Mouse (Mus musculus) spleen, postnatal 14 days (tissue): ENCODE measurements around the gene Kcnh5.

Source experiments
- DNase-seq, 2 experiments: peaks; one replicate each; pipeline ENCODE4 v3.0.0; 2021 to 2022; ENCODE audit warnings: low spot score in 2 of 2

The Kcnh5 gene

DNA sequence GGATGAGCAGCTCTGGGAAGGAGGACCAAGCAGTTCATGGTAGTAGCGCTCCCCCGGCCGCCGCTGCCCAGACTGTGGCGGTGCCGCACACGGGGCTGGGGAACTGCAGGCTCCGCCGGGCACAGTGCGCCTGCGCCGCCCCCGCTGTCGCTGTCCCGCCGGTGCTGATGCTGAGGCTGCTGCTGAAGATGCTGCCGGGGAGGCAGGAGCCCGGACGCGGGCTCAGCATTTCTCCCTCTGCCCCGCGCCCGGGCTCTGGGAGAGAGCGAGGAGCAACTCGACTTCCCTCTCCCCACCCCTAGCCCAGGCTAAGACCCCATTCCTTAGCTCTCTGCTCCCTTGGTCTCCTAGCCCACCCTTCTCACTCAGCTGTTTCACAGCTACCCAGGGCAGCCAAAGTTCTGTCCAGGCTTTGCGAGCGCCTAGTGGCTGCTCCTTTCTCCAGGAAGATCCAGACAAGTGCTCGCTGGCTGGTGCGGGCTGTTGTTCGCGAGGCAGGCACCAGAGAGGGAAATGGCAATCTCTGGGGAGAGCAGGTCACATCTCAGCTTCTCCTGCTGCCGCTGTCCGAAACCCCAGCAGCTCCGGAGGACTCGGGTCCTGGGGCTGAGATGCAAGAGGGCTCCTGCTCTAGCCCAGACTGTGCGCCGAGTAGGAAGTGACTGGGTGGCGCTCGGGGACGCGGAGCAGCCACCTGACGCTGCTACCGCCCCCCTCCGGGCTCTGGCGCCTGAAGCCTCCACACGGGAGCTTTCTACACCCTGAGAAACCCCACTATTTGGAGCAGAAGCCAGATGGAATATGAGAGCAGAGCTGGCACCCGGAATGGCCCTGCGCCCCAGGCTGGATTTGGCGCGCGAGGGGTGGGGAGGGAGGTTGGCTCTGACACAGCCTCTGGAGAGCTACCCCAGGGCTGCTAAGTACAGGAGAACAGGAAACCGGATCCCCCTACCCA is at the start of gene Kcnh5:
Gene Kcnh5 (minus strand): TSS at position 642 of the 955 bp plus-strand sequence.
- no peak for DNase-seq

- no peak for DNase-seq
Observed at GRCm38 (mm10) chr12:75223966-75224365, 46.8 kb upstream of the Kcnh5 start.

- DNase-seq = no peak
Observed at GRCm38 (mm10) chr12:75189413-75189812, 12.3 kb upstream of the Kcnh5 start.

DNA sequence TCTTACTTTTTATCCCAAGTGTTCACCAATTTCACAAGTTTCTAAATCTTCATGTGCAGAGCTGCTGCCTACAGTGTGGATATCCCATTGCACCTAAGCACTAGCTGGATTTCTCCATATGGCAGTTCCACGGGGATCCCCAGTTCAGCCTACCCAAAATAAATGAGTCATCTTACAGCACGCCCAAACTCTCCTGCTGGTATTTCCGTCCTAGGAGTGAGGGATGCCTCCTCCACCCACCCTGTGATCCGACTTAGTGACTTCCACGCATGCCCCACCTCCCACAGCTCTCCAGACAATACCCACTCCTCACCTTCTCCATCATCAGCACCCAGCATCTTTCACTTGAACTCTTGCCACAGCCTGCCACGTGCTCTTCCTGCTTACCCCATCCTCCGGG is 5.5 kb upstream of the Kcnh5 start:
- DNase-seq = no peak

DNA sequence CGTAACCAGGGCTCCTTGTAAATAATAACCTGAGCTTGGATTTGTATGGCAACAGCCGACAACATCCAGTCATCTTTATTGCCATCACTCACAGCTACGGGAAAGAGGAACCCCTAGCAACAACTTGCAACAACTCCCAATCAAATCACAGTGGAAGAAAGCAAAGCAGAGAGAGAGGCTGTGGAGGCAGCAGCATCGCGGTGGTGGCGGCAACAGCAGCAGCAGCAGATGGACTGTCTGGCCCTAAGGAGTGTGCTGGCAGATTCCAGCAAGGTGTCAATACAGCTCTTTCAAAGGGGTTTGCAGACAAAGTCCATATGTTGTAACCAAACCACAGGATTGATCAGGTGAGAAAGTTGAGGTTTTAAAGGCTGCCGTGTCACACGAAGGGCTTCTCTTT is 2.4 kb upstream of the Kcnh5 start:
- no peak for DNase-seq

DNA sequence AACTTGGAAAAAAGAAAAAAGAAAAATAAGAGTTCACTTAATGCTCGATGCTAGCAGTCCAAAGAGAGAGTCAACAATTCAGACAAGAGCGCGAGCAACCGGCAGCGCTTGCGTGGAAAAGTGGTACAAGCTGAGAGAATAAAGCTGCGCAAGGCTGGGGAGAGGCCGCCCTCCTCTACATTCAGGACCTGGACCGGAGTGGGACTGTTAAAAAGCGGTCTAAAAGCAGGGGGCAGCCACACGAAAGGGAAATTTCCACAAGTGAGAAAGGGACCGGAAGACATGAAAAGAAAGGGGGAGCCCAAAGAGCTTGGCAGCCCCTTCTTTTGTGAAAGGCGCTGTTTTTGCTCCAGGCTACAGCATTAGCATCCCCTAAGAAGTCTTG is 506 bp upstream of the Kcnh5 start:
- DNase-seq = no peak

GRCm38 (mm10) chr12:75175931-75176565 is 1.1 kb downstream of the Kcnh5 start:
- DNase-seq = no peak

- DNase-seq = no peak
Observed at GRCm38 (mm10) chr12:75170970-75171369, 6.2 kb downstream of the Kcnh5 start.

- no peak for DNase-seq
Observed at GRCm38 (mm10) chr12:75153076-75153568, 24.0 kb downstream of the Kcnh5 start.

GRCm38 (mm10) chr12:75139792-75140191 is 37.3 kb downstream of the Kcnh5 start:
- no peak for DNase-seq

- no peak for DNase-seq
Observed at GRCm38 (mm10) chr12:75091921-75092320, 85.2 kb downstream of the Kcnh5 start.

- DNase-seq = no peak
Observed at GRCm38 (mm10) chr12:75090957-75091356, 86.2 kb downstream of the Kcnh5 start.

DNA sequence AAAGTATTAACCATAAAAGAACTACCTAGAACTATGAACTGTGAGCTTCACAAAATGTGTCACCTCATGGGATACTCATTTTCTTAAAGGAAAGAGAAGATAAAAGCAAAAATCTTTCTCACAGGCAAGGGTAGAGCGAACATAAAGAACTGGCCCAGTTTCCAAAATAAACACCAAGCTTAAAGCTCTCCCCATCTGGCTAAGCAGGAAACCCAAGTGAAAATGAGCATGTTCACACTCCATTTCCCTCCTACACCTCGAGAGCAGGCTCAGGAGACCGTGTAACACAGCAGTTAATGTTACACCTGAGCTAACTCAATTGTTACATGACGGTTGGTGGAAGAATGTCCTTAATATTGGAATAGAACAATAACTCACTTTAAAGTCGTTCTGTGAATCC is 100.0 kb downstream of the Kcnh5 start:
- DNase-seq = no peak

DNA sequence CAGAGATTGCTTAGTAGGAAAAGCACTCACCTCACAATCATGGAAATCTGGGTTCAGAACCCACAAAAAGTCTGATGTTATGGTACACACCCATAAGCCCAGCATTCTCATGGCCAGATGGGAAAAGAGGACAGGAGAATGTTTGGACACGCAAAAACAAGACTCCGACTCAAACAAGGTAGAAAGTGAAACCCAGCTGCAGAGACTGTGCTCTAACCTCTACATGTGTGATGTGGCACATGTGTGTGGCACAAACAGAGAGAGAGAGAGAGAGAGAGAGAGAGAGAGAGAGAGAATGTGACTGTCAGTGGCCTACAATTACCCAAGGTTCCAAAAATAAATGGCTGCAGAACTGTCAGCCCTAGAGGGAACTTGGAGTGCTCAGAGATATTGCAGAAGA is 106.1 kb downstream of the Kcnh5 start:
- no peak for DNase-seq

- DNase-seq = no peak
Observed at GRCm38 (mm10) chr12:75062571-75062970, 114.6 kb downstream of the Kcnh5 start.

DNA sequence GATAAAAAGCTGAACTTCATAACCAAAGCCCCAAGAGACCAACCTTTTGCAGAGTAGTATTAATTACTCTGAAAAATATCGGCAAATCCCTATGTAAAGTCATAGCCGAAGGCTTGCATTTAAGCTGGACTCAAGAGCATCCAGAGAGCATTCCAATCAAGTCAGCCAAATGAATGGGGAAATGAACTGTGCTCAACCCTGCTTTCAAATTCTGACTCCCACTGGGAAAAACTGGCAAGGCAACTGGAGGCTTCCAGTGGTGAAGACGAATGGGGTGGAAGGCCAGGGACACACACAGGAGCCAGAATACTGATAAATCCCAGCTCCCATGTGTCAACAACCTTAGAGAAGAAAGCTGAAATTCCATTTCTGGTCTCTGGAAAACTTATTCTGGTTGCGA is 115.4 kb downstream of the Kcnh5 start:
- no peak for DNase-seq

- DNase-seq = no peak
Observed at GRCm38 (mm10) chr12:75053731-75054130, 123.4 kb downstream of the Kcnh5 start.

GRCm38 (mm10) chr12:75036694-75037093 is 140.4 kb downstream of the Kcnh5 start:
- no peak for DNase-seq

DNA sequence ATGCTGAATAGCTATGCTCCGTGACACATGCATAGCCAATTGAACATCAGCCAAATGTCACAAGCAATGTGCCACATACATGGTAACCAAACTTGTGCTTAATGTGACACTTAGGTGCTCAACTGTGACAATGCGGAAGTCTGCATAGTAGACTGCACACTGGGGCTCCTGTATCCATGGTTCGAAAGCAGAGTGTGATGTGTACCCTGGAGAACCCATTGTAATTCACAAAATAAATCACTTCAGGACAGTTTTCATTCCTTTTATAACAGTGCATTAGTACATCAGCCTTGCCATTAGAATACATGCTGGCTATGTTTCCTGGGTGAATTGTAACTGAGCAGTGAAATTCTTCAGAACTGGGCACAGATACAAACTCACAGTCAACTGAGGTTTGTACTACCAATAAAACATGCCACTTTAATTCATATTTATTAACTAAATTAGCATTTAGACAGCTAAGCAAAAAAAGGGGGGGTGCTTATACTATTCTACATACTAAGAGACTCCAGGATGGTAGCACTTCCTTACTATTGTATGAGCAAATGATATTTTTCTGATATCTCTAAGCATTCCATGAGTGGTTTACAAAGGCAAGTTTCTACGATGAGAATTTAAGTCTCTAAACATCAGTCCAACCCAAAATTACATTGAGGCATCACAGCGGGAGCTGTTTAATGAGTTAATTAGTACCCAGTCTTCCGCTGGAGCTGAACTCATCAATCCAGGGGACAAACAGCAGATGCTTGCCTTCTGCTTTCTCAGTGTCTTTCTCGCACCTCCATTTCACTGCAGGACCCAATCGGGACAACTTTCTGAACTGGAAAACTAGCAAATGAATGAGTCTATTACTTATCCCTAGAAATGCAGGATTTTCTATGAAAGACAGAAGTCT is 144.9 kb downstream of the Kcnh5 start:
- DNase-seq = no peak

DNA sequence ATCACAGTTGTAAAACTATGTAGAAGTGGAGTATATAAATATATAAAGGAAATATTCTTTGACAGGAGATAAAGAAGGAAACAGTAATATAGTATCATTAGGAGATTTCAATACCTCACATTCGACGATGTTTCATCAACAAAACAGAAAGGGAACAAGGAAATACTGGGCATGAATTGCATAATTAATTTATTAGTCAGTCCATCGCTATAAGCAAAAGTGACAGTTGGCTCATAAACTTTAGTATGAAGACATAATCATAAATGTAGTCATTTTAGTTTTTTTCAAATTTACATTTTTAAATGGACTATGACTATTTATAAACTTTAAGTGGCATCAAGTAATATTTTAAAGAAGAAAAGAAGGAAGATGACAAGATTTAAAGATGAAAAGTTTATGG is 205.9 kb downstream of the Kcnh5 start:
- DNase-seq = no peak

GRCm38 (mm10) chr12:74969420-74969819 is 207.7 kb downstream of the Kcnh5 start:
- no peak for DNase-seq

- no peak for DNase-seq
Observed at GRCm38 (mm10) chr12:74966266-74966665, 210.9 kb downstream of the Kcnh5 start.
